Mouse (Mus musculus) midbrain, embryonic 12.5 days (tissue): ENCODE results near the gene Ehd3. TPM values are rescaled to one million over a fixed set of nuclear protein-coding genes. Genes with fewer than 3 reads are reported as not detected.

Source experiments
- ATAC-seq: fragments of 200-750 bp; cut with Nextera tagmentation; 2 replicates; pipeline ENCODE4 v1.8.0; 2017; ENCODE audit warnings: low read depth, moderate TSS enrichment, moderate library complexity; ENCODE audit not compliant: low FRiP score
- H3K27ac ChIP-seq: fragments of 300-500 bp; sonication (generic); replicated peaks from 2 replicates; pipeline ENCODE4 v1.5.1; 2016; ENCODE audit warnings: mild to moderate bottlenecking
- H3K27me3 ChIP-seq: fragments of 300-500 bp; sonication (generic); 2 replicates; pipeline ENCODE4 v1.6.1; 2016; ENCODE audit warnings: mild to moderate bottlenecking
- H3K36me3 ChIP-seq: fragments of 300-500 bp; sonication (generic); 2 replicates; pipeline ENCODE4 v1.6.1; 2016
- H3K4me1 ChIP-seq: fragments of 300-500 bp; sonication (generic); 2 replicates; pipeline ENCODE4 v1.6.1; 2016
- H3K4me2 ChIP-seq: fragments of 300-500 bp; sonication (generic); replicated peaks from 2 replicates; pipeline ENCODE4 v1.6.1; 2016; ENCODE audit warnings: mild to moderate bottlenecking, moderate library complexity
- H3K4me3 ChIP-seq: fragments of 300-500 bp; sonication (generic); 2 replicates; pipeline ENCODE4 v1.5.1; 2016; ENCODE audit warnings: mild to moderate bottlenecking
- H3K9ac ChIP-seq: fragments of 300-500 bp; sonication (generic); replicated peaks from 2 replicates; pipeline ENCODE4 v1.6.1; 2016; ENCODE audit warnings: mild to moderate bottlenecking, moderate library complexity
- H3K9me3 ChIP-seq: fragments of 300-500 bp; sonication (generic); 2 replicates; pipeline ENCODE4 v1.6.1; 2016; ENCODE audit warnings: mild to moderate bottlenecking
- WGBS: fragments of 180-500 bp; shearing (Covaris S2); methylation state at CpG from one replicate; pipeline ENCODE4 v1.1.7; 2016; 5-methylcytosine and 5-hydroxymethylcytosine counted together
- polyA plus RNA-seq: library from polyadenylated mRNA; unstranded; fragments of >200 nt; fragmentation: Nextera tagmentation; extraction: Ambion mirVana; gene quantifications from 2 replicates; pipeline ENCODE4 v1.2.1, GENCODE M21; 2016

The Ehd3 gene
- polyA plus RNA-seq, 1 experiment from 2014 or later, result 7.6 TPM

GRCm38 (mm10) chr17:73811566-73811965 is 7.6 kb downstream of the Ehd3 start:
- WGBS, result 70% methylated on average over 5 of the region's 5 CpGs
- Histone ChIP-seq H3K27ac (no peak overlapping the region), H3K9ac (no peak overlapping the region), H3K27me3 (no peaks in the 10 kb centered on the region), H3K4me2 (no peak overlapping the region), H3K4me1 (peaks cover 5% of the 10 kb centered on the region; the same call in 1 of the 2 replicates), H3K9me3 (no peaks in the 10 kb centered on the region), H3K36me3 (no peaks in the 10 kb centered on the region), H3K4me3 (no peak overlapping the region)
- ATAC-seq, result no peak

- Histone ChIP-seq H3K9me3 (no peaks in the 10 kb centered on the region), H3K4me2 (no peak overlapping the region), H3K9ac (no peak overlapping the region), H3K4me1 (0 out of 2 replicates have a peak, but pooled peaks cover 2% of the 10 kb centered on the region), H3K27me3 (no peaks in the 10 kb centered on the region), H3K27ac (no peak overlapping the region), H3K4me3 (no peak overlapping the region), H3K36me3 (no peaks in the 10 kb centered on the region)
- ATAC-seq, result no peak
- 79% methylated on average over 8 of the region's 8 CpGs for WGBS
These were observed 9.2 kb downstream of the Ehd3 start for GRCm38 (mm10) chr17:73813031-73813660.

GRCm38 (mm10) chr17:73814500-73815190 is 10.7 kb downstream of the Ehd3 start:
- Histone ChIP-seq H3K4me3 (no peak overlapping the region), H3K27me3 (no peaks in the 10 kb centered on the region), H3K36me3 (no peaks in the 10 kb centered on the region), H3K4me2 (no peak overlapping the region), H3K9ac (no peak overlapping the region), H3K27ac (no peak overlapping the region), H3K9me3 (no peaks in the 10 kb centered on the region), H3K4me1 (0 out of 2 replicates have a peak, but pooled peaks cover 2% of the 10 kb centered on the region)
- no peak for ATAC-seq
- 86% methylated on average over 6 of the region's 6 CpGs for WGBS

GRCm38 (mm10) chr17:73817697-73818380 is 13.9 kb downstream of the Ehd3 start:
- no peaks in the 10 kb centered on the region for H3K9me3 ChIP-seq
- H3K4me2 ChIP-seq, result no peak overlapping the region
- 0 out of 2 replicates have a peak, but pooled peaks cover 1% of the 10 kb centered on the region for H3K4me1 ChIP-seq
- H3K4me3 ChIP-seq, result no peak overlapping the region
- no peak for ATAC-seq
- H3K36me3 ChIP-seq, result no peaks in the 10 kb centered on the region
- 86% methylated on average over 9 of the region's 9 CpGs for WGBS
- no peak overlapping the region for H3K27ac ChIP-seq
- H3K9ac ChIP-seq, result no peak overlapping the region
- no peaks in the 10 kb centered on the region for H3K27me3 ChIP-seq

GRCm38 (mm10) chr17:73818936-73819335 is 15.0 kb downstream of the Ehd3 start:
- Histone ChIP-seq H3K36me3 (no peaks in the 10 kb centered on the region), H3K4me2 (no peak overlapping the region), H3K9me3 (no peaks in the 10 kb centered on the region), H3K4me1 (peaks cover 4% of the 10 kb centered on the region; the same call in 1 of the 2 replicates), H3K9ac (no peak overlapping the region), H3K27me3 (no peaks in the 10 kb centered on the region), H3K4me3 (no peak overlapping the region), H3K27ac (no peak overlapping the region)
- ATAC-seq, result no peak
- WGBS, result 84% methylated on average over 4 of the region's 4 CpGs

- 82% methylated on average over 4 of the region's 4 CpGs for WGBS
These were observed 16.8 kb downstream of the Ehd3 start for GRCm38 (mm10) chr17:73820726-73821125.

GRCm38 (mm10) chr17:73822255-73822654 is 18.3 kb downstream of the Ehd3 start:
- no peak for ATAC-seq
- 92% methylated on average over 4 of the region's 4 CpGs for WGBS
- Histone ChIP-seq H3K4me1 (peaks cover 4% of the 10 kb centered on the region; the same call in 1 of the 2 replicates), H3K9ac (no peak overlapping the region), H3K27ac (no peak overlapping the region), H3K4me3 (no peak overlapping the region), H3K27me3 (no peaks in the 10 kb centered on the region), H3K4me2 (no peak overlapping the region), H3K36me3 (peaks cover under 1% of the 10 kb centered on the region; the same call in 1 of the 2 replicates), H3K9me3 (no peaks in the 10 kb centered on the region)

More at GRCm38 (mm10) chr17:73820726-73821125, 16.8 kb downstream of the Ehd3 start:
- H3K27ac ChIP-seq, result no peak overlapping the region
- H3K9ac ChIP-seq, result no peak overlapping the region
- H3K4me3 ChIP-seq, result no peak overlapping the region
- peaks cover 4% of the 10 kb centered on the region; the same call in 1 of the 2 replicates for H3K4me1 ChIP-seq
- H3K4me2 ChIP-seq, result no peak overlapping the region
- no peak for ATAC-seq
- no peaks in the 10 kb centered on the region for H3K9me3 ChIP-seq
- no peaks in the 10 kb centered on the region for H3K27me3 ChIP-seq
- H3K36me3 ChIP-seq, result no peaks in the 10 kb centered on the region

- WGBS, result 78% methylated on average over 17 of the region's 17 CpGs
- no peaks in the 10 kb centered on the region for H3K27me3 ChIP-seq
- H3K9me3 ChIP-seq, result no peaks in the 10 kb centered on the region
- H3K27ac ChIP-seq, result no peak overlapping the region
- no peak overlapping the region for H3K4me2 ChIP-seq
- H3K4me1 ChIP-seq, result peaks cover 4% of the 10 kb centered on the region; the same call in 1 of the 2 replicates
- H3K36me3 ChIP-seq, result peaks cover 6% of the 10 kb centered on the region
- ATAC-seq, result no peak
- H3K9ac ChIP-seq, result no peak overlapping the region
- no peak overlapping the region for H3K4me3 ChIP-seq
These were observed 19.4 kb downstream of the Ehd3 start for GRCm38 (mm10) chr17:73823121-73824021.

- no peak overlapping the region for H3K27ac ChIP-seq
- no peak overlapping the region for H3K9ac ChIP-seq
- H3K4me3 ChIP-seq, result no peak overlapping the region
- H3K36me3 ChIP-seq, result peaks cover 9% of the 10 kb centered on the region
- peaks cover 4% of the 10 kb centered on the region; the same call in 1 of the 2 replicates for H3K4me1 ChIP-seq
- no peaks in the 10 kb centered on the region for H3K9me3 ChIP-seq
- no peak for ATAC-seq
- H3K27me3 ChIP-seq, result no peaks in the 10 kb centered on the region
- H3K4me2 ChIP-seq, result no peak overlapping the region
- WGBS, result 79% methylated on average over 6 of the region's 6 CpGs
These were observed 20.0 kb downstream of the Ehd3 start for GRCm38 (mm10) chr17:73824022-73824340.

GRCm38 (mm10) chr17:73826106-73826505 is 22.2 kb downstream of the Ehd3 start:
- no peaks in the 10 kb centered on the region for H3K27me3 ChIP-seq
- H3K9ac ChIP-seq, result no peak overlapping the region
- H3K9me3 ChIP-seq, result no peaks in the 10 kb centered on the region
- H3K4me3 ChIP-seq, result no peak overlapping the region
- ATAC-seq, result no peak
- 93% methylated on average over 6 of the region's 6 CpGs for WGBS
- H3K27ac ChIP-seq, result no peak overlapping the region
- peaks cover 4% of the 10 kb centered on the region; the same call in 1 of the 2 replicates for H3K4me1 ChIP-seq
- H3K36me3 ChIP-seq, result peaks cover 17% of the 10 kb centered on the region
- H3K4me2 ChIP-seq, result no peak overlapping the region

- no peak overlapping the region for H3K9ac ChIP-seq
- no peaks in the 10 kb centered on the region for H3K27me3 ChIP-seq
- 95% methylated on average over 11 of the region's 11 CpGs for WGBS
- no peaks in the 10 kb centered on the region for H3K9me3 ChIP-seq
- H3K36me3 ChIP-seq, result peaks cover 17% of the 10 kb centered on the region
- no peak for ATAC-seq
- no peak overlapping the region for H3K4me3 ChIP-seq
- no peak overlapping the region for H3K27ac ChIP-seq
- H3K4me1 ChIP-seq, result peaks cover 4% of the 10 kb centered on the region; the same call in 1 of the 2 replicates
- no peak overlapping the region for H3K4me2 ChIP-seq
These were observed 23.5 kb downstream of the Ehd3 start for GRCm38 (mm10) chr17:73827446-73827845.
